Mouse (Mus musculus) NIH3T3 (cell line): ENCODE results near the gene Cdc42ep4.
A peak's percentile ranks its signal among the peaks of the same experiment; 100 is the strongest.

Experiments used
- DNase-seq: peaks from one replicate; pipeline ENCODE4 v3.0.0-alpha.2; 2012; ENCODE audit warnings: low read depth

Gene Cdc42ep4

GRCm38 (mm10) chr11:113749749-113750351 lies 1.8 kb downstream of the Cdc42ep4 start:
- peak; percentile 63 for DNase-seq

GRCm38 (mm10) chr11:113748797-113749521 lies 2.7 kb downstream of the Cdc42ep4 start:
- peak; percentile 52 for DNase-seq

GRCm38 (mm10) chr11:113747725-113748380 lies 3.8 kb downstream of the Cdc42ep4 start:
- DNase-seq = no peak

- no peak for DNase-seq
Observed at GRCm38 (mm10) chr11:113747056-113747455, 4.6 kb downstream of the Cdc42ep4 start.

GRCm38 (mm10) chr11:113745961-113746360 lies 5.7 kb downstream of the Cdc42ep4 start:
- no peak for DNase-seq

GRCm38 (mm10) chr11:113742998-113743397 lies 8.7 kb downstream of the Cdc42ep4 start:
- DNase-seq = no peak

- no peak for DNase-seq
Observed at GRCm38 (mm10) chr11:113740100-113740499, 11.6 kb downstream of the Cdc42ep4 start.

GRCm38 (mm10) chr11:113739213-113739612 lies 12.5 kb downstream of the Cdc42ep4 start:
- no peak for DNase-seq

GRCm38 (mm10) chr11:113737912-113738311 lies 13.8 kb downstream of the Cdc42ep4 start:
- no peak for DNase-seq

GRCm38 (mm10) chr11:113737553-113737854 lies 14.2 kb downstream of the Cdc42ep4 start:
- no peak for DNase-seq

- no peak for DNase-seq
Observed at GRCm38 (mm10) chr11:113736848-113737552, 14.7 kb downstream of the Cdc42ep4 start.

- DNase-seq = no peak
Observed at GRCm38 (mm10) chr11:113735151-113735550, 16.5 kb downstream of the Cdc42ep4 start.

GRCm38 (mm10) chr11:113733631-113734364 lies 17.9 kb downstream of the Cdc42ep4 start:
- DNase-seq = peak; percentile 89

GRCm38 (mm10) chr11:113731945-113732612 lies 19.6 kb downstream of the Cdc42ep4 start:
- no peak for DNase-seq

GRCm38 (mm10) chr11:113730879-113731278 lies 20.8 kb downstream of the Cdc42ep4 start:
- DNase-seq = no peak

- DNase-seq = peak; percentile 93
Observed at GRCm38 (mm10) chr11:113729917-113730316, 21.8 kb downstream of the Cdc42ep4 start.

GRCm38 (mm10) chr11:113729239-113729638 lies 22.4 kb downstream of the Cdc42ep4 start:
- no peak for DNase-seq

- DNase-seq = no peak
Observed at GRCm38 (mm10) chr11:113727992-113728391, 23.7 kb downstream of the Cdc42ep4 start.

- DNase-seq = peak; percentile 25
Observed at GRCm38 (mm10) chr11:113726994-113727888, 24.4 kb downstream of the Cdc42ep4 start.
